Mouse (Mus musculus) kidney, postnatal 0 days (tissue): ENCODE data around the gene Gm17455. TPM values are rescaled to one million over a fixed set of nuclear protein-coding genes. Genes with fewer than 3 reads are reported as not detected.
A peak's percentile ranks its signal among the peaks of the same experiment; 100 is the strongest.

Experiments used
- ATAC-seq: fragments of 200-750 bp; cut with Nextera tagmentation; replicated peaks from 2 replicates; pipeline ENCODE4 v1.8.0; 2017; ENCODE audit warnings: low read depth, moderate number of reproducible peaks, moderate TSS enrichment, moderate library complexity; ENCODE audit not compliant: low FRiP score
- DNase-seq: peaks from one replicate; pipeline ENCODE4 v3.0.0-alpha.2; 2016; ENCODE audit warnings: low spot score
- H3K27ac ChIP-seq: fragments of 300-500 bp; sonication (generic); 2 replicates; pipeline ENCODE4 v1.5.1; 2014; ENCODE audit warnings: mild to moderate bottlenecking
- H3K27me3 ChIP-seq: fragments of 300-500 bp; sonication (generic); 2 replicates; pipeline ENCODE4 v1.6.1; 2014; ENCODE audit warnings: low read length, mixed read lengths; ENCODE audit not compliant: insufficient read depth
- H3K36me3 ChIP-seq: fragments of 300-500 bp; sonication (generic); 2 replicates; pipeline ENCODE4 v1.6.1; 2014; ENCODE audit warnings: low read length, mixed read lengths; ENCODE audit not compliant: insufficient read depth
- H3K4me1 ChIP-seq: fragments of 300-500 bp; sonication (generic); replicated peaks from 2 replicates; pipeline ENCODE4 v1.6.1; 2014; ENCODE audit warnings: antibody characterized with exemption, low read length, mixed read lengths; ENCODE audit not compliant: insufficient read depth
- H3K4me2 ChIP-seq: fragments of 300-500 bp; sonication (generic); 2 replicates; pipeline ENCODE4 v1.6.1; 2014; ENCODE audit warnings: mild to moderate bottlenecking, low read length, moderate library complexity, mixed read lengths
- H3K4me3 ChIP-seq: fragments of 300-500 bp; sonication (generic); replicated peaks from 2 replicates; pipeline ENCODE4 v1.5.1; 2014; ENCODE audit warnings: low read depth, low read length
- H3K9ac ChIP-seq: fragments of 300-500 bp; sonication (generic); 2 replicates; pipeline ENCODE4 v1.6.1; 2014; ENCODE audit warnings: low read depth, low read length
- H3K9me3 ChIP-seq: fragments of 300-500 bp; sonication (generic); replicated peaks from 2 replicates; pipeline ENCODE4 v1.6.1; 2016; ENCODE audit warnings: low read length, inconsistent platforms, mixed read lengths
- CTCF ChIP-seq: IDR thresholded peaks from 2 replicates; pipeline ENCODE4 v1.5.1; 2016; ENCODE audit warnings: antibody characterized with exemption, low read depth, mild to moderate bottlenecking, moderate library complexity
- WGBS: fragments of 180-500 bp; shearing (Covaris S2); extraction: QIAGEN DNeasy Blood & Tissue Kit; methylation state at CpG from one replicate; pipeline ENCODE4 v1.1.7; 2014; 5-methylcytosine and 5-hydroxymethylcytosine counted together
- polyA plus RNA-seq: library from polyadenylated mRNA; unstranded; fragments of >200 nt; fragmentation: Nextera tagmentation; extraction: Ambion mirVana; gene quantifications from 2 replicates; pipeline ENCODE4 v1.2.1, GENCODE M21; 2015

Gene Gm17455
- polyA plus RNA-seq, 1 experiment from 2014 or later, result 0.84 TPM

GRCm38 (mm10) chr10:60394936-60395335, 4.6 kb upstream of the Gm17455 start:
- TF ChIP-seq CTCF, result no peak
- H3K4me1 ChIP-seq, result no peaks in the 10 kb centered on the region
- H3K36me3 ChIP-seq, result no peaks in the 10 kb centered on the region
- H3K27ac ChIP-seq, result no peak overlapping the region
- H3K9me3 ChIP-seq, result no peaks in the 10 kb centered on the region
- no peak for ATAC-seq
- H3K4me3 ChIP-seq, result no peak overlapping the region
- H3K27me3 ChIP-seq, result no peaks in the 10 kb centered on the region
- 61% methylated on average over 7 of the region's 7 CpGs for WGBS
- no peak for DNase-seq
- no peak overlapping the region for H3K4me2 ChIP-seq
- H3K9ac ChIP-seq, result no peak overlapping the region

GRCm38 (mm10) chr10:60395605-60396004, 3.9 kb upstream of the Gm17455 start:
- ATAC-seq, result no peak
- no peaks in the 10 kb centered on the region for H3K9me3 ChIP-seq
- whole genome bisulfite sequencing, result 73% methylated on average over 5 of the region's 5 CpGs

DNA sequence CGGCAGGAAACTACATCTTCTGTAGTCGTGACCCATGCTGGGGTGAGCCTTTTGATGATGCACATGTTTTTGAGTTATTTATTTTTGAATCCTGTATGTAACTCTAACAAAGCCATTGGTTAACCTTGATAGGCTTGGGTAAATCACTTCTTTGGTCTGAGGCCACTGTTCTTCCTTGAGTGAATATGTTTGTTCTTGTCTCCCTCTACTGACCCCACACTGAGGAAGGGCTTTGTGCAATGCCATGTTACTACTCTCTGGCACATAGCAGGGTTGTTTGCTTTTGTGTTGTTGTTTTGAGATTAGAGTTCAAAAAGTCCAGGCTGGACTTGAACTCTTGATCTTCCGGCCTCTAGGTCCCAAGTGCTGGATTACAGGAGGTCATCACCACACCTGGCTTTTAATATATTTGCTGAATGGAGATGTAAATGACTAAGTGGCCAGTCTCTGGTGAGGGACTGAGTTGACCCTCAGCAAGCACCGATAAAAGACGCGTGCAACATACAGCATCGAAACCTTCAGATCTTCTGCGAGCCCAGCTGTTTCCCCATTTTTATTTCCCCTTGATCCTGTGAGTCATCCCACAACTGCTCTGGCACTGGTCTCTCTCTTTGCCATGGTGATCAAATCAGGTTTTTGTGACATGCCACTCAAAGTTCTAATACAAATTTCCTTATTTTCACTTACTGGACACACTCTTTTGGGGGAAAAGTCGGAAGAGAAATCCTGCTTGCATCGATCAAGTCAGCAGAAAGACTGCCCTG, 1.3 kb upstream of the Gm17455 start:
- DNase-seq (no peak), ATAC-seq (no peak)
- no peak overlapping the region for H3K9ac ChIP-seq
- H3K27me3 ChIP-seq, result no peaks in the 10 kb centered on the region
- no peaks in the 10 kb centered on the region for H3K36me3 ChIP-seq
- 89% methylated on average over 10 of the region's 10 CpGs for WGBS
- H3K4me3 ChIP-seq, result no peak overlapping the region
- no peak overlapping the region for H3K4me2 ChIP-seq
- no peak overlapping the region for H3K27ac ChIP-seq
- peak; percentile 14; the same call in 1 of the 2 replicates for TF ChIP-seq CTCF
- H3K9me3 ChIP-seq, result no peaks in the 10 kb centered on the region
- no peaks in the 10 kb centered on the region for H3K4me1 ChIP-seq

More at GRCm38 (mm10) chr10:60395605-60396004, 3.9 kb upstream of the Gm17455 start:
- Histone ChIP-seq H3K27ac (no peak overlapping the region), H3K27me3 (no peaks in the 10 kb centered on the region), H3K36me3 (no peaks in the 10 kb centered on the region), H3K4me1 (no peaks in the 10 kb centered on the region), H3K4me2 (no peak overlapping the region), H3K4me3 (no peak overlapping the region), H3K9ac (no peak overlapping the region)
- no peak for DNase-seq
- TF ChIP-seq CTCF, result no peak

- DNase-seq, result no peak
- TF ChIP-seq CTCF, result no peak
- WGBS, result 72% methylated on average over 11 of the region's 11 CpGs
These were observed 1.2 kb downstream of the Gm17455 start for GRCm38 (mm10) chr10:60400507-60401295.

DNA sequence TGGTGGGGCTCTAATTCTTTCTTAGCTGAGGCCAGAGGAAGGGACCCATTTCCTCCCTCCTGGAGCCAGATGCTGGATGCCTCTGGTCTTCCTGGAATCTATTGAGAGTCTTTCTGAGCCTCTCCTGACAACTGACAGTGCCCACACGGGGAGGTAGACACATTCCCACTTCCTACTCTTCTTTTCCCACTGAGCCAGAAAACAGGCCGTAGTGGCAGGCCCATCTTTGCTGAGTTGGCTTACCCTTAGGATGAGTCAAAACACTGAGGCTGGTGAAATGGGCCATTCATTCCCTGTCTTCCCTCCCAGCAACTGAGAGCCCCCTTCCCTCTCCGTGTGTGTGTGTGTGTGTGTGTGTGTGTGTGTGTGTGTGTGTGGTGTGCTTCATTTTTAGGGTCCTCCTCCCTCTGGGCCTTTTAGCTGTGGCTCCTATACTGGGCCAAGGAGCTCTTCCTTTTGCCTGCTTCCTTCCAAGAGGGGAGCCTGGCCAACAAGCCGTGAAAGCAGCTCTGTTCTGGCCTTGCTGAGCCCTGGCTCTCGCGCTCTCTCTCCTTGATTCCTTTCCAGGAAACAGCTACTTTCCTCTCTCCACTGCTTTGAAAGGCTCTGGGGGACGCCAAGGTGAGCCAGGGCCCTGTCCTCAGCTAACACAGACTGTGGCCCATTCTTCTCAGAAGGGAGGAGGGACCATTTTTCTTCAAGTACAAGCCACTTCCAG, 6.1 kb downstream of the Gm17455 start:
- no peak for ATAC-seq
- TF ChIP-seq CTCF, result no peak
- H3K27ac ChIP-seq, result no peak overlapping the region

More at GRCm38 (mm10) chr10:60400507-60401295, 1.2 kb downstream of the Gm17455 start:
- Histone ChIP-seq H3K4me3 (no peak overlapping the region), H3K36me3 (no peaks in the 10 kb centered on the region), H3K27ac (no peak overlapping the region), H3K27me3 (no peaks in the 10 kb centered on the region), H3K4me2 (no peak overlapping the region), H3K4me1 (no peaks in the 10 kb centered on the region), H3K9me3 (no peaks in the 10 kb centered on the region), H3K9ac (0 out of 2 replicates have a peak overlapping the region, but pooled peaks have one; percentile 13)
- ATAC-seq, result no peak

DNA sequence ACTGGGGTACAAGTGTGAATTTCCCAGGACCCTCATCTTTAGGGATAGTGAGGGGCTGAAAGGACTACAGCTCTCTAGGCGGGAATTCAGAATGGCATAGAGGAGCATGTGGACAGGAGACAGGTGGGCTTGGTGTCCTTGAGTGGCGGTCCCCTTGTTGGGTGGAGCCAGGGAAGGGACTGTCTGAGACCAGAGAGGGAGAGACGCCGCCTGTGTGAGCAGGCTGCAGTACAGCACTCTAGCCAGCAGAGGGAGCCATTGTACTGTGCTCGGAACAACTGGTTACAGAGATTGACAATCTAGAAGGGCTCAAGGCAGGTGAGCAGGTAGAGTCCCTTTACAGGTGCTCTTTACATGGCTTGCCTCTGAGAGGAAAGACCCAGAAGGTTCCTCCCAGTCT, 8.3 kb downstream of the Gm17455 start:
- no peak overlapping the region for H3K4me3 ChIP-seq
- no peak overlapping the region for H3K27ac ChIP-seq
- H3K4me2 ChIP-seq, result no peak overlapping the region
- H3K9ac ChIP-seq, result no peak overlapping the region
- no peaks in the 10 kb centered on the region for H3K4me1 ChIP-seq
- ATAC-seq (no peak), DNase-seq (peak; percentile 66)
- H3K9me3 ChIP-seq, result no peaks in the 10 kb centered on the region
- peak; percentile 96 for TF ChIP-seq CTCF
- H3K36me3 ChIP-seq, result no peaks in the 10 kb centered on the region
- H3K27me3 ChIP-seq, result no peaks in the 10 kb centered on the region
- WGBS, result 5% methylated on average over 5 of the region's 5 CpGs

More for the DNA sequence above, 6.1 kb downstream of the Gm17455 start:
- Histone ChIP-seq H3K36me3 (no peaks in the 10 kb centered on the region), H3K9ac (no peak overlapping the region), H3K27me3 (no peaks in the 10 kb centered on the region), H3K4me2 (no peak overlapping the region), H3K4me3 (no peak overlapping the region), H3K4me1 (no peaks in the 10 kb centered on the region), H3K9me3 (no peaks in the 10 kb centered on the region)
- 43% methylated on average over 7 of the region's 7 CpGs for WGBS
- no peak for DNase-seq
